Mouse (Mus musculus) lung, embryonic 14.5 days (tissue): Measurements from ENCODE around the gene Tgfbrap1. TPM values are rescaled to one million over a fixed set of nuclear protein-coding genes. Genes with fewer than 3 reads are reported as not detected.

Experiments
- ATAC-seq: fragments of 200-750 bp; cut with Nextera tagmentation; 2 replicates; pipeline ENCODE4 v1.8.0; 2017; ENCODE audit warnings: mild to moderate bottlenecking, moderate TSS enrichment, moderate library complexity; ENCODE audit not compliant: insufficient read depth
- DNase-seq: peaks from one replicate; pipeline ENCODE4 v3.0.0-alpha.2; 2015
- H3K27ac ChIP-seq: fragments of 300-500 bp; sonication (generic); 2 replicates; pipeline ENCODE4 v1.5.1; 2014; ENCODE audit warnings: low read depth, mild to moderate bottlenecking, moderate library complexity
- H3K27me3 ChIP-seq: fragments of 300-500 bp; sonication (generic); 2 replicates; pipeline ENCODE4 v1.6.1; 2014; ENCODE audit warnings: low read length, control low read depth; ENCODE audit not compliant: insufficient read depth
- H3K36me3 ChIP-seq: fragments of 300-500 bp; sonication (generic); 2 replicates; pipeline ENCODE4 v1.6.1; 2014; ENCODE audit warnings: control low read depth; ENCODE audit not compliant: insufficient read depth
- H3K4me1 ChIP-seq: fragments of 300-500 bp; sonication (generic); 2 replicates; pipeline ENCODE4 v1.6.1; 2014; ENCODE audit warnings: antibody characterized with exemption, control low read depth; ENCODE audit not compliant: insufficient read depth
- H3K4me2 ChIP-seq: fragments of 300-500 bp; sonication (generic); 2 replicates; pipeline ENCODE4 v1.6.1; 2014; ENCODE audit warnings: mild to moderate bottlenecking
- H3K4me3 ChIP-seq: fragments of 300-500 bp; sonication (generic); 2 replicates; pipeline ENCODE4 v1.5.1; 2014; ENCODE audit warnings: low read depth, low read length
- H3K9ac ChIP-seq: fragments of 300-500 bp; sonication (generic); 2 replicates; pipeline ENCODE4 v1.6.1; 2014
- H3K9me3 ChIP-seq: fragments of 300-500 bp; sonication (generic); 2 replicates; pipeline ENCODE4 v1.6.1; 2016; ENCODE audit warnings: low read depth, low read length, control low read depth
- CTCF ChIP-seq: IDR thresholded peaks from 2 replicates; pipeline ENCODE4 v1.5.1; 2016; ENCODE audit warnings: antibody characterized with exemption, low read depth
- WGBS: fragments of 180-500 bp; shearing (Covaris S2); extraction: QIAGEN DNeasy Blood & Tissue Kit; methylation state at CpG from one replicate; pipeline ENCODE4 v1.1.7; 2014; 5-methylcytosine and 5-hydroxymethylcytosine counted together
- microRNA-seq: library from miRNA; unstranded; fragments of <30 nt; microRNA quantifications from one replicate; pipeline ENCODE4, GENCODE M21; 2016; ENCODE audit warnings: borderline number of aligned reads
- polyA plus RNA-seq: library from polyadenylated mRNA; unstranded; fragments of >200 nt; fragmentation: Nextera tagmentation; extraction: Ambion mirVana; gene quantifications from 2 replicates; pipeline ENCODE4 v1.2.1, GENCODE M21; 2014

The Tgfbrap1 gene
- polyA plus RNA-seq, 1 experiment from 2014 or later: 13.2 TPM

DNA sequence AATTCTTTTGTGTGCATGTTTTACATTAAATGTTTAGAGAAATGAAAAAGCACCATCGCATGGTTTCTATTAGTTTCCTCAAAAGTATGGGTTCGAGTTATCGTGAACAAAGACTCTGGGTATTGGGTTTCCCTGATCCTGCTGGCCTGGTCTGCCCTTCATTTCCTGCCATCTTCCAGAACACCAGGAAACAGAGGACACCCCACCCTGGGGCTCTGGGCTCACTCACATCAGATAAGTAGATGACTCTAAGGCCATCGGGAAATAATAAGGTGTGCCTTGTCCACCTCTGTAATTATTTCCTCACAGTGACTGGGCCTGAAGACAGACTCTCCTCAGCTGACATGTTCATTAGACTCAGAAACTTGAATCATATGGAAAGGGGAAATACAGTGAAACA, 88.0 kb downstream of the Tgfbrap1 start:
- Histone ChIP-seq H3K27me3 (no peaks in the 10 kb centered on the region), H3K9ac (no peak overlapping the region), H3K4me3 (no peak overlapping the region), H3K4me1 (no peaks in the 10 kb centered on the region), H3K27ac (no peak overlapping the region), H3K9me3 (no peaks in the 10 kb centered on the region), H3K36me3 (no peaks in the 10 kb centered on the region), H3K4me2 (no peak overlapping the region)
- DNase-seq (no peak), ATAC-seq (no peak)
- WGBS: 89% methylated on average over 4 of the region's 4 CpGs
- TF ChIP-seq CTCF: no peak

DNA sequence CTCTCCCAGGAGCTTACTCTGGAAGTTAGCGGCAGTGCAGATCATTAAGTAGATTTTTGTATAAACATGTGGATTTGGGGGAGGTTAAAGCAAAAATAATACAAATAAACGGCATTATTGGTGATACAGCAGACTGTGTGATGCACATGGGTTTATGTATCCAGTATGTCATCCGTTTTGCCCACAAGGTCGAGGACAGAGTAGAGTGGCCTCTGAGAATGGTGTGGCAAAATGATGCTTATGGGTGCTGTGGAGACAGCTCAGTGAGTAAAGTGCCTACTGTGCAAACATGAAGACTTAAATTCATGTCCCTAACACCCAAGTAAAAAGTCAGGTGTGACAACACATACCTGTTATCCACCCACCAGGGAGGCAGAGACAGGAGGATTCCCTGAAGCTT, 91.9 kb downstream of the Tgfbrap1 start:
- TF ChIP-seq CTCF: no peak
- no peaks in the 10 kb centered on the region for H3K4me1 ChIP-seq
- DNase-seq (no peak), ATAC-seq (no peak)
- H3K36me3 ChIP-seq: no peaks in the 10 kb centered on the region
- no peaks in the 10 kb centered on the region for H3K9me3 ChIP-seq
- 55% methylated on average over 4 of the region's 4 CpGs for WGBS
- no peak overlapping the region for H3K9ac ChIP-seq
- H3K4me3 ChIP-seq: no peak overlapping the region
- H3K27me3 ChIP-seq: no peaks in the 10 kb centered on the region
- H3K4me2 ChIP-seq: no peak overlapping the region
- H3K27ac ChIP-seq: no peak overlapping the region

DNA sequence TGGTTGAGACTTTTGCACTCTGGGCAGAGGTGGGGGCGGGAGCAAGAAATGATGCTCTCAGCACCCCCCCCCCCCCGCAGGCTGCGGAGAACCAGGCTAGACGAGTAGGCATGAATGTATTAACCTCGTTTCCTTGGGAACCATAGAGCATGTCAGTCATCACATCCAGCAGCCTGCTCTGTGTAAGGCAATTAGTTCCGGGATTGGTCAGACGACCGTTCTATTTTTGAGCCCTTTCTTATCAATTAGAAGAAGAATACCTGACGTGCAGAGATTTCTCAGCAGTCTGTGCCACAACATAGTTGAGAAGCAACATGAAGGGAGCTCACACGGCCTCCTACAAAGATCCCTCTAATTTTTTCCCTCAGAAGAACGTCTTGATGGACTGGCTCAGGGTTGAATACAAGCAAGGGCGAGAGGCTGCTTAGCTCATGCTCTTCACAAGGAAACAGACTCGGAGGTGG, 92.4 kb downstream of the Tgfbrap1 start:
- Histone ChIP-seq H3K4me2 (peak overlapping the region; percentile 41), H3K9me3 (no peaks in the 10 kb centered on the region), H3K27me3 (no peaks in the 10 kb centered on the region), H3K4me1 (no peaks in the 10 kb centered on the region), H3K9ac (no peak overlapping the region), H3K4me3 (no peak overlapping the region), H3K36me3 (no peaks in the 10 kb centered on the region), H3K27ac (no peak overlapping the region)
- no peak for TF ChIP-seq CTCF
- no peak for DNase-seq
- 25% methylated on average over 13 of the region's 13 CpGs for WGBS
- no peak for ATAC-seq

Small RNA genes lying within 50 kb of the gene (microRNA-seq; reads per million reads assigned to microRNA genes)
- not detected for gene Gm24001

Other genes starting within 250 kb of the Tgfbrap1 start
- gene Mrps9, start 247.4 kb downstream of the Tgfbrap1 start, polyA plus RNA-seq: 49.4 and 53.4 TPM in 2 replicates
- gene Gpr45, start 145.8 kb downstream of the Tgfbrap1 start, polyA plus RNA-seq: 4.6 and 6.0 TPM in 2 replicates
- 32.0 and 32.4 TPM in 2 replicates for gene AI597479, start 73 bp upstream of the Tgfbrap1 start, polyA plus RNA-seq
- gene Fhl2, start 98.3 kb upstream of the Tgfbrap1 start, polyA plus RNA-seq: 30.1 and 34.9 TPM in 2 replicates